10 mouse cellular contexts compared by ENCODE assay signal in genomic region chr16:21590806-21591205, GRCm38 (mm10).
DNase-seq lines count a peak whose midpoint lies in the region; ATAC-seq and TF ChIP-seq lines count a peak whose summit lies in the region.
"Had no signal": no experiment of that assay in that cellular context is flagged by ENCODE, and none has a peak within 500 bp of the region (broad histone marks: within the 10 kb centered on the region; RNA-seq: fewer than 3 reads in every experiment).

No protein-coding gene starts in this region.

- no peaks in the 10 kb centered on the region for H3K9me3 ChIP-seq in hindbrain, embryonic 11.5 days (ENCODE audit: control insufficient read depth, low read length)
- H3K9me3 ChIP-seq: hindbrain, embryonic 13.5 days; liver, embryonic 15.5 days had no signal

- DNase-seq in gastrocnemius, adult 2 months = peak; percentile 21
- no peak for DNase-seq in gastrocnemius, postnatal 4 days (ENCODE audit: low spot score in 2 of 2)
- peak; percentile 27 for DNase-seq in embryo, embryonic 10.5 days (ENCODE audit: low spot score)
- DNase-seq in kidney, adult 8-10 months = peak; percentile 43 to 45
- DNase-seq in lung, postnatal 4 days = peak; percentile 46 to 60
- DNase-seq in cerebellum, postnatal 4 days (ENCODE audit: low spot score in 2 of 2) = no peak
- no peak for DNase-seq in right cerebral cortex, adult 2 months (ENCODE audit: low spot score in 2 of 2)
- DNase-seq in hindbrain, embryonic 11.5 days (ENCODE audit: low spot score) = no peak

- no peaks in the 10 kb centered on the region for H3K36me3 ChIP-seq in hindbrain, embryonic 11.5 days (ENCODE audit: control insufficient read depth, insufficient read depth, low read length)
- H3K36me3 ChIP-seq: liver, embryonic 15.5 days had no signal

- ATAC-seq in hindbrain, embryonic 11.5 days (ENCODE audit: low FRiP score) = no peak

- no peaks in the 10 kb centered on the region for H3K27me3 ChIP-seq in hindbrain, embryonic 11.5 days (ENCODE audit: control insufficient read depth, insufficient read depth, low read length)
- H3K27me3 ChIP-seq: hindbrain, embryonic 13.5 days; liver, embryonic 15.5 days had no signal

- WGBS in hindbrain, embryonic 11.5 days = 79% methylated on average over 5 of the region's 5 CpGs

- intact Hi-C loops in gastrocnemius, adult 2 months (cut with DNase I) = no loop called here

- TF ChIP-seq CTCF in gastrocnemius, adult 2 months (IDR thresholded peaks at IDR 0.05) = no peak

- H3K4me1 ChIP-seq in hindbrain, embryonic 11.5 days (replicated peaks; ENCODE audit: control insufficient read depth, insufficient read depth, low read length) = no peaks in the 10 kb centered on the region
- H3K4me1 ChIP-seq: hindbrain, embryonic 13.5 days; liver, embryonic 15.5 days had no signal

- H3K4me3 ChIP-seq in gastrocnemius, adult 2 months = no peak overlapping the region
- no peak overlapping the region for H3K4me3 ChIP-seq in hindbrain, embryonic 11.5 days (ENCODE audit: low read depth, low read length)
- H3K4me3 ChIP-seq: hindbrain, embryonic 13.5 days; liver, embryonic 15.5 days had no signal

- H3K27ac ChIP-seq in gastrocnemius, adult 2 months = no peak overlapping the region
- no peak overlapping the region for H3K27ac ChIP-seq in hindbrain, embryonic 11.5 days (ENCODE audit: low read depth, low read length)
- H3K27ac ChIP-seq: hindbrain, embryonic 13.5 days; liver, embryonic 15.5 days had no signal

- H3K9ac ChIP-seq in hindbrain, embryonic 11.5 days (ENCODE audit: low read depth, low read length) = no peak overlapping the region
- H3K9ac ChIP-seq: hindbrain, embryonic 13.5 days; liver, embryonic 15.5 days had no signal

- H3K4me2 ChIP-seq in hindbrain, embryonic 11.5 days (replicated peaks; ENCODE audit: low read depth, low read length) = no peak overlapping the region
- H3K4me2 ChIP-seq: hindbrain, embryonic 13.5 days; liver, embryonic 15.5 days had no signal

Comparison
In these comparisons a context has a peak if more than half of its experiments do, and no peak if none do; other contexts are left out.
1. DNase-seq: peak in gastrocnemius, adult 2 months (single experiment), embryo, embryonic 10.5 days (single experiment), kidney, adult 8-10 months (2 of 2) and lung, postnatal 4 days (2 of 2); none in gastrocnemius, postnatal 4 days (0 of 2), cerebellum, postnatal 4 days (0 of 2), right cerebral cortex, adult 2 months (0 of 2) and hindbrain, embryonic 11.5 days (single experiment).